Mouse (Mus musculus): ENCODE measurements around the gene Ercc1.

Ercc1 gene

GRCm38 (mm10) chr7:19305796-19306765, 38.5 kb upstream of the Ercc1 start:
- peak; percentile 53 for DNase-seq (ENCODE audit: low read depth, low spot score)
- Histone ChIP-seq H3K27me3 (ENCODE audit: control insufficient read depth, insufficient read depth, low read length, poor library complexity, severe bottlenecking) (0 out of 2 replicates have a peak, but pooled peaks cover 2% of the 10 kb centered on the region), H3K36me3 (ENCODE audit: control insufficient read depth, insufficient read depth, low read length, poor library complexity, severe bottlenecking) (no peaks in the 10 kb centered on the region; the same call in 1 of the 2 replicates)

GRCm38 (mm10) chr7:19306819-19307738, 37.5 kb upstream of the Ercc1 start:
- DNase-seq (ENCODE audit: low read depth, low spot score): peak; percentile 64
- Histone ChIP-seq H3K36me3 (ENCODE audit: control insufficient read depth, insufficient read depth, low read length, poor library complexity, severe bottlenecking) (no peaks in the 10 kb centered on the region; the same call in 1 of the 2 replicates), H3K27me3 (ENCODE audit: control insufficient read depth, insufficient read depth, low read length, poor library complexity, severe bottlenecking) (0 out of 2 replicates have a peak, but pooled peaks cover 2% of the 10 kb centered on the region)

GRCm38 (mm10) chr7:19307739-19308453, 36.7 kb upstream of the Ercc1 start:
- peak; percentile 81 for DNase-seq (ENCODE audit: low read depth, low spot score)
- 0 out of 2 replicates have a peak, but pooled peaks cover 2% of the 10 kb centered on the region for H3K27me3 ChIP-seq (ENCODE audit: control insufficient read depth, insufficient read depth, low read length, poor library complexity, severe bottlenecking)
- H3K36me3 ChIP-seq (ENCODE audit: control insufficient read depth, insufficient read depth, low read length, poor library complexity, severe bottlenecking): no peaks in the 10 kb centered on the region; the same call in 1 of the 2 replicates

- H3K36me3 ChIP-seq (ENCODE audit: control insufficient read depth, insufficient read depth, low read length, poor library complexity, severe bottlenecking): no peaks in the 10 kb centered on the region; the same call in 1 of the 2 replicates
- H3K27me3 ChIP-seq (ENCODE audit: control insufficient read depth, insufficient read depth, low read length, poor library complexity, severe bottlenecking): 0 out of 2 replicates have a peak, but pooled peaks cover 2% of the 10 kb centered on the region
- peak; percentile 94 for DNase-seq (ENCODE audit: low read depth, low spot score)
Measured at GRCm38 (mm10) chr7:19308454-19309277, 35.9 kb upstream of the Ercc1 start.

GRCm38 (mm10) chr7:19309278-19309883, 35.2 kb upstream of the Ercc1 start:
- Histone ChIP-seq H3K36me3 (ENCODE audit: control insufficient read depth, insufficient read depth, low read length, poor library complexity, severe bottlenecking) (no peaks in the 10 kb centered on the region; the same call in 1 of the 2 replicates), H3K27me3 (ENCODE audit: control insufficient read depth, insufficient read depth, low read length, poor library complexity, severe bottlenecking) (0 out of 2 replicates have a peak, but pooled peaks cover 1% of the 10 kb centered on the region)
- no peak for DNase-seq (ENCODE audit: low read depth, low spot score)

- Histone ChIP-seq H3K36me3 (ENCODE audit: control insufficient read depth, insufficient read depth, low read length, poor library complexity, severe bottlenecking) (no peaks in the 10 kb centered on the region; the same call in 1 of the 2 replicates), H3K27me3 (ENCODE audit: control insufficient read depth, insufficient read depth, low read length, poor library complexity, severe bottlenecking) (no peaks in the 10 kb centered on the region)
- peak; percentile 99 for DNase-seq (ENCODE audit: low read depth, low spot score)
Measured at GRCm38 (mm10) chr7:19309884-19310641, 34.5 kb upstream of the Ercc1 start, which contains the start of gene Fosb. TSS of gene Fosb (minus strand) at chr7:19310051.

- Histone ChIP-seq H3K36me3 (ENCODE audit: control insufficient read depth, insufficient read depth, low read length, poor library complexity, severe bottlenecking) (no peaks in the 10 kb centered on the region), H3K27me3 (ENCODE audit: control insufficient read depth, insufficient read depth, low read length, poor library complexity, severe bottlenecking) (no peaks in the 10 kb centered on the region)
- DNase-seq (ENCODE audit: low read depth, low spot score): no peak
Measured at GRCm38 (mm10) chr7:19311991-19312390, 32.6 kb upstream of the Ercc1 start.

- no peaks in the 10 kb centered on the region for H3K27me3 ChIP-seq (ENCODE audit: control insufficient read depth, insufficient read depth, low read length, poor library complexity, severe bottlenecking)
- DNase-seq (ENCODE audit: low read depth, low spot score): no peak
- no peaks in the 10 kb centered on the region for H3K36me3 ChIP-seq (ENCODE audit: control insufficient read depth, insufficient read depth, low read length, poor library complexity, severe bottlenecking)
Measured at GRCm38 (mm10) chr7:19314033-19314432, 30.5 kb upstream of the Ercc1 start.

GRCm38 (mm10) chr7:19316451-19317161, 28.0 kb upstream of the Ercc1 start:
- H3K27me3 ChIP-seq (ENCODE audit: control insufficient read depth, insufficient read depth, low read length, poor library complexity, severe bottlenecking): no peaks in the 10 kb centered on the region
- DNase-seq (ENCODE audit: low read depth, low spot score): peak; percentile 73
- H3K36me3 ChIP-seq (ENCODE audit: control insufficient read depth, insufficient read depth, low read length, poor library complexity, severe bottlenecking): no peaks in the 10 kb centered on the region

GRCm38 (mm10) chr7:19318201-19318600, 26.4 kb upstream of the Ercc1 start:
- no peaks in the 10 kb centered on the region for H3K36me3 ChIP-seq (ENCODE audit: control insufficient read depth, insufficient read depth, low read length, poor library complexity, severe bottlenecking)
- H3K27me3 ChIP-seq (ENCODE audit: control insufficient read depth, insufficient read depth, low read length, poor library complexity, severe bottlenecking): no peaks in the 10 kb centered on the region
- no peak for DNase-seq (ENCODE audit: low read depth, low spot score)

GRCm38 (mm10) chr7:19318676-19319075, 25.9 kb upstream of the Ercc1 start:
- H3K27me3 ChIP-seq (ENCODE audit: control insufficient read depth, insufficient read depth, low read length, poor library complexity, severe bottlenecking): no peaks in the 10 kb centered on the region
- no peaks in the 10 kb centered on the region for H3K36me3 ChIP-seq (ENCODE audit: control insufficient read depth, insufficient read depth, low read length, poor library complexity, severe bottlenecking)
- peak; percentile 79 for DNase-seq (ENCODE audit: low read depth, low spot score)

GRCm38 (mm10) chr7:19319458-19319857, 25.1 kb upstream of the Ercc1 start:
- H3K27me3 ChIP-seq (ENCODE audit: control insufficient read depth, insufficient read depth, low read length, poor library complexity, severe bottlenecking): no peaks in the 10 kb centered on the region
- no peaks in the 10 kb centered on the region for H3K36me3 ChIP-seq (ENCODE audit: control insufficient read depth, insufficient read depth, low read length, poor library complexity, severe bottlenecking)
- peak; percentile 92 for DNase-seq (ENCODE audit: low read depth, low spot score)

Data from splenic B cell, adult 2 months (primary cell).